Mouse (Mus musculus): ENCODE measurements around the gene Ush2a. TPM values are rescaled to one million over a fixed set of nuclear protein-coding genes. Genes with fewer than 3 reads are reported as not detected.

The Ush2a gene
- polyA plus RNA-seq, 1 experiment, result 0.19 TPM

DNA sequence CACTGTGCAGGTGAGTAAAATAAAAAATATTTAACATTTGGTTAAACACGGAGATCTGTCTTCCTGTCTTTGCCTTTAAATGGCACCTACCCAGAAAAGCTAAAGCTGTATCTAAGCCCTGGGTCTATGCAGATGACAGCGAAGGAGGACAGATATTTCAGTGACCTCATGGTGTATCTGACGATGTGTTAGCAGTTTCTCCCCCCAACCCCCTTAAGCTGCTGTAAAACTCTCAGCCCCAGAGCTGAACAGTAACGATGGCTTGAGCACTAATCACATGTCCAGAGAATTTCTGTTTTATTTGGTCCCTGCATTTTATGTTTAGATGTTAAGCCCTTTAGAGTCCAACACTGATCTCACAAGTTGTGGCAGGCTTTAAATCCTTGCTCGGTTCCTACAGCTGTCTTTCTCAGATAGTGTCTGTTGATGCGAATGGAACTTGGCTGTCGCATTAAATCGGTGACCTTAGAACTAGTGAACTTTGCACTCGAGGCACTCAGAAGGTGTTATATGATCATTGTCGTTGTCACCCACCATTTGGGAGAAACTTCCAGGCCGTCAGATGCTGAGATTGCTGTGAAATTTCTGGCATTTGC is 5.4 kb downstream of the Ush2a start:
- Histone ChIP-seq H3K4me1 (ENCODE audit: control insufficient read depth, insufficient read depth, low read length) (no peaks in the 10 kb centered on the region), H3K4me3 (ENCODE audit: insufficient read depth, low read length) (no peak overlapping the region), H3K27ac (ENCODE audit: insufficient read depth, low read length) (no peak overlapping the region)
- no peak for TF ChIP-seq CTCF (IDR thresholded peaks at IDR 0.05; ENCODE audit: extremely low read depth, insufficient read depth, low read length)
- TF ChIP-seq POLR2A (IDR thresholded peaks at IDR 0.05; ENCODE audit: extremely low read depth, insufficient read depth, low read length), result no peak

- Histone ChIP-seq H3K4me3 (ENCODE audit: insufficient read depth, low read length) (no peak overlapping the region), H3K4me1 (ENCODE audit: control insufficient read depth, insufficient read depth, low read length) (no peaks in the 10 kb centered on the region), H3K27ac (ENCODE audit: insufficient read depth, low read length) (no peak overlapping the region)
- TF ChIP-seq POLR2A (IDR thresholded peaks at IDR 0.05; ENCODE audit: extremely low read depth, insufficient read depth, low read length), result no peak
- TF ChIP-seq CTCF (IDR thresholded peaks at IDR 0.05; ENCODE audit: extremely low read depth, insufficient read depth, low read length), result no peak
These were observed 7.2 kb downstream of the Ush2a start for GRCm38 (mm10) chr1:188269071-188269470.

DNA sequence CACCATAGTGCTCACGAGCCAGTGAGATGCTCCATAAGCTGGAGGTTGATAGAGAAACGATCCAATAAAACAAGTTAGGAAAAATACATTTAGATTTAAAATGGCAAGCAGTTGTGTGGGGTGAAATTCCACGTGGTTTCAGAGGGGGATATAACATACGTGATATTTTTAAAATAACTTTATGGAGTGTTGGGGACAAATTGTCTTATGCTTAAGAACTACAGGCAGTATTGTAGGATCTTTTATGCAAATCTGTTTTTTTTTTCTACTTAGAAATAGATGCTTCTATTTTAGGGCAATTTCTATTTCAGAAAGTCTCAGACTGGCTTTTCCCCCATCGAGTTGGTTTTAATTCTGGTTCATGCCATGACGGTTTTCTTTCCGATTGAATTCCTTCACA is 51.5 kb downstream of the Ush2a start:
- TF ChIP-seq POLR2A (IDR thresholded peaks at IDR 0.05; ENCODE audit: extremely low read depth, insufficient read depth, low read length) (no peak), CTCF (IDR thresholded peaks at IDR 0.05; ENCODE audit: extremely low read depth, insufficient read depth, low read length) (no peak)
- Histone ChIP-seq H3K27ac (ENCODE audit: insufficient read depth, low read length) (no peak overlapping the region), H3K4me1 (ENCODE audit: control insufficient read depth, insufficient read depth, low read length) (no peaks in the 10 kb centered on the region; the same call in 1 of the 2 replicates), H3K4me3 (ENCODE audit: insufficient read depth, low read length) (no peak overlapping the region)

DNA sequence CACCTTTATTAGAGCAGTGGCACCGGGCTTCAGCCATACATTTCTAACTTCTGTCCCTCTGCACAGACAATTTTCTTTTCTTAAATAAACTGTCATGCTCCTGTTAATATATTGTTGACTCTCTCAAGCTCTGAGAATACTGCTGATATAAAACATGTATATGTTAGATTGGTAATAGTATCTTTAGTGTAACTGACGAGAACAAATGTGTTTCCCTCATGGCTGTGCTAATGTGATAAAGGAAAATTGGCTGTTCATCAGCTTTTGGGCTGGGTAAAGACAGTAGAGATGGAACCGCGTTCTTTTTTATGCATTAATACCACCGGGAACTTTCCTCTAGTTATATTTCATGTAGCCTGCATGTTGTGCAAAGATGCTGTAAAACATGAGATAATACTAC is 54.8 kb downstream of the Ush2a start:
- H3K4me1 ChIP-seq (ENCODE audit: control insufficient read depth, insufficient read depth, low read length), result no peaks in the 10 kb centered on the region; the same call in 1 of the 2 replicates

GRCm38 (mm10) chr1:188320204-188320603 is 58.4 kb downstream of the Ush2a start:
- H3K27ac ChIP-seq (ENCODE audit: insufficient read depth, low read length), result no peak overlapping the region
- TF ChIP-seq CTCF (IDR thresholded peaks at IDR 0.05; ENCODE audit: extremely low read depth, insufficient read depth, low read length) (no peak), POLR2A (IDR thresholded peaks at IDR 0.05; ENCODE audit: extremely low read depth, insufficient read depth, low read length) (no peak)

More for the DNA sequence above, 54.8 kb downstream of the Ush2a start:
- H3K4me3 ChIP-seq (ENCODE audit: insufficient read depth, low read length), result no peak overlapping the region
- no peak overlapping the region for H3K27ac ChIP-seq (ENCODE audit: insufficient read depth, low read length)
- no peak for TF ChIP-seq CTCF (IDR thresholded peaks at IDR 0.05; ENCODE audit: extremely low read depth, insufficient read depth, low read length)
- TF ChIP-seq POLR2A (IDR thresholded peaks at IDR 0.05; ENCODE audit: extremely low read depth, insufficient read depth, low read length), result no peak

DNA sequence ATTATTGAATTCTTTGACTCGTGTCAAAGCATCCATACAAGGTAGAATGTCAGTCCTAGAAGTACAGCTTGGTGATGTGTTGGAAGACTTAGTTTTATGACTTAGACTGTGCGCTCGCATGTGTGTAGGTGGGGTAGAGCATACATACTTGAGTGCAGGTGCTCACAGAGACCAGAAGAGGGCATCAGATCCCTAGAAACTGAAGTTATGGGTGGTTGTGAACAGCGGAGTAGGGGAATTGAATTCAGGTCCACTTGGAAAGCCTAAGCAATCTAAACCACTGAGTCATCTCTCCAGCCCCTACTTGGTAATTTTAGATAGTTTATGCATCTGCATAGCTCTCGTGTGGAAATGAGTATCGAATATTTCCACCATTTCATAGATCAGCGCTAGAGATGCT is 59.7 kb downstream of the Ush2a start:
- Histone ChIP-seq H3K4me1 (ENCODE audit: control insufficient read depth, insufficient read depth, low read length) (no peaks in the 10 kb centered on the region), H3K4me3 (ENCODE audit: insufficient read depth, low read length) (no peak overlapping the region), H3K27ac (ENCODE audit: insufficient read depth, low read length) (no peak overlapping the region)
- TF ChIP-seq CTCF (IDR thresholded peaks at IDR 0.05; ENCODE audit: extremely low read depth, insufficient read depth, low read length) (peak; percentile 22; the same call in 1 of the 2 replicates), POLR2A (IDR thresholded peaks at IDR 0.05; ENCODE audit: extremely low read depth, insufficient read depth, low read length) (no peak)

More at GRCm38 (mm10) chr1:188320204-188320603, 58.4 kb downstream of the Ush2a start:
- Histone ChIP-seq H3K4me3 (ENCODE audit: insufficient read depth, low read length) (no peak overlapping the region), H3K4me1 (ENCODE audit: control insufficient read depth, insufficient read depth, low read length) (no peaks in the 10 kb centered on the region)

- no peak for TF ChIP-seq POLR2A (IDR thresholded peaks at IDR 0.05; ENCODE audit: extremely low read depth, insufficient read depth, low read length)
- no peak for TF ChIP-seq CTCF (IDR thresholded peaks at IDR 0.05; ENCODE audit: extremely low read depth, insufficient read depth, low read length)
- no peak overlapping the region for H3K27ac ChIP-seq (ENCODE audit: insufficient read depth, low read length)
- no peak overlapping the region for H3K4me3 ChIP-seq (ENCODE audit: insufficient read depth, low read length)
- H3K4me1 ChIP-seq (ENCODE audit: control insufficient read depth, insufficient read depth, low read length), result no peaks in the 10 kb centered on the region
These were observed 68.6 kb downstream of the Ush2a start for GRCm38 (mm10) chr1:188330406-188330805.

DNA sequence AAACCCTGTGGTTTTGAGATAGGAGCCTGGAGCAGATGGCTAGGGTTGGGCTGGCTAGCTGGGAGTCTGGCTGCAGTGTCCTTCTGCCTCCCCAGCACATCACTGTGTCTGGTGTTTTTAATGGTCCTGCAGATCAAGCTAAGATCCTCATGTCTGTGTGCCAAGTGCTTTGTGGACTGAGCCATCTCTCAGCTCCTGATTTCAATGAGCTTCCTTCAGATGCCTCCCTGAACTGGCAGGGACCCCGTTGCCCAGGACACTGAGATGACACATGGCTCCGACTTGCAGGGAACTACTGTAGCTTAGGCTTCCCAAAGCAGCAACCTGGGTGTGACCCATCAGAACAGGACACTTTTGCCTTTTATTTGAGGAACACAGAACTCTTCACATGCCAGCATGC is 72.1 kb downstream of the Ush2a start:
- Histone ChIP-seq H3K4me1 (ENCODE audit: control insufficient read depth, insufficient read depth, low read length) (no peaks in the 10 kb centered on the region), H3K27ac (ENCODE audit: insufficient read depth, low read length) (no peak overlapping the region), H3K4me3 (ENCODE audit: insufficient read depth, low read length) (no peak overlapping the region)
- TF ChIP-seq POLR2A (IDR thresholded peaks at IDR 0.05; ENCODE audit: extremely low read depth, insufficient read depth, low read length), result no peak
- no peak for TF ChIP-seq CTCF (IDR thresholded peaks at IDR 0.05; ENCODE audit: extremely low read depth, insufficient read depth, low read length)

DNA sequence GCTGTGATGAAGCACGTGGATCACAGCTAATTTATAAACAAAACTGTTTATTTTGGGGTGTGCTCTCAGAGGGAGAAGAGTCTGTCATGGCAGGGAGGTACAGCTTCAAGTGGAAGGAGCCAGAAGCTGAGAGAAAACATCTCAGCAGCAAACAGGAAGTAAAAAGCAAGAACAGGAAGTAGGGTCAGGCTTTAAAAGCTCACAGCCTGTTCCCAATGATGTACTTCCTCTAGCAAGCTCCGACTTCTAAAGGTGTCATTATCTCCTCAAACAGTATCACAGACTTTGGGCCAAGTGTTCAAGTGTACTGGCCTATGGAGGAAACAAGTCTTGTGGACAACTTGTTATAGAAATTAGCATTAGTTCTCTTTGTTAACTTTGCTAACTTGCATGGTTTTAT is 85.9 kb downstream of the Ush2a start:
- Histone ChIP-seq H3K27ac (ENCODE audit: insufficient read depth, low read length) (no peak overlapping the region), H3K4me1 (ENCODE audit: control insufficient read depth, insufficient read depth, low read length) (no peaks in the 10 kb centered on the region), H3K4me3 (ENCODE audit: insufficient read depth, low read length) (no peak overlapping the region)
- TF ChIP-seq CTCF (IDR thresholded peaks at IDR 0.05; ENCODE audit: extremely low read depth, insufficient read depth, low read length) (no peak), POLR2A (IDR thresholded peaks at IDR 0.05; ENCODE audit: extremely low read depth, insufficient read depth, low read length) (no peak)

GRCm38 (mm10) chr1:188354726-188355125 is 92.9 kb downstream of the Ush2a start:
- Histone ChIP-seq H3K4me1 (ENCODE audit: control insufficient read depth, insufficient read depth, low read length) (no peaks in the 10 kb centered on the region), H3K4me3 (ENCODE audit: insufficient read depth, low read length) (no peak overlapping the region), H3K27ac (ENCODE audit: insufficient read depth, low read length) (no peak overlapping the region)
- TF ChIP-seq CTCF (IDR thresholded peaks at IDR 0.05; ENCODE audit: extremely low read depth, insufficient read depth, low read length), result no peak
- TF ChIP-seq POLR2A (IDR thresholded peaks at IDR 0.05; ENCODE audit: extremely low read depth, insufficient read depth, low read length), result no peak

All from cortical plate, adult 2 months (tissue).